Mouse (Mus musculus): ENCODE data around the gene Ak1. TPM values are rescaled to one million over a fixed set of nuclear protein-coding genes. Genes with fewer than 3 reads are reported as not detected.

Ak1 gene
- total and polyA plus RNA-seq, 3 experiments: 1.4 to 3.9 (median 1.5) TPM

- no peaks in the 10 kb centered on the region for H3K27me3 ChIP-seq (replicated peaks)
- no peak overlapping the region for H3K4me3 ChIP-seq (replicated peaks in 1 of 3; ENCODE audit: low read depth in 2 of 3, low read length in 2 of 3, poor library complexity in 1 of 3)
- 0 out of 2 replicates have a peak overlapping the region, but pooled peaks have one; percentile 2 for H3K9ac ChIP-seq (ENCODE audit: insufficient read depth, low read depth)
- peak overlapping the region; percentile 4 for H3K4me2 ChIP-seq (ENCODE audit: insufficient read depth, low read depth, poor library complexity, severe bottlenecking)
- TF ChIP-seq ETS1 (conservative IDR thresholded peaks at IDR 0.05; ENCODE audit: low read depth, low read length) (peak; percentile 70), E2F4 (IDR thresholded peaks at IDR 0.05; ENCODE audit: insufficient replicate concordance, low read depth, low read length) (no peak), RCOR1 (conservative IDR thresholded peaks at IDR 0.05; ENCODE audit: low read depth, low read length) (no peak), IRF4 (IDR thresholded peaks at IDR 0.05; ENCODE audit: low read depth, low read length) (peak; percentile 47; the same call in 1 of the 2 replicates), EP300 (IDR thresholded peaks at IDR 0.05; ENCODE audit: low read length) (no peak; the same call in 1 of the 2 replicates), ELF1 (IDR thresholded peaks at IDR 0.05; ENCODE audit: low read depth, low read length) (no peak), PAX5 (IDR thresholded peaks at IDR 0.05; ENCODE audit: low read length) (no peak), GABPA (IDR thresholded peaks at IDR 0.05; ENCODE audit: insufficient replicate concordance, low read depth, low read length) (no peak), POLR2A (IDR thresholded peaks at IDR 0.05; ENCODE audit: low read depth, low read length) (peak; percentile 18; the same call in 1 of the 2 replicates), TCF12 (IDR thresholded peaks at IDR 0.05; ENCODE audit: low read depth, low read length) (peak; percentile 37; the same call in 1 of the 2 replicates), CHD1 (IDR thresholded peaks at IDR 0.05; ENCODE audit: low read depth, low read length) (no peak), ZKSCAN1 (IDR thresholded peaks at IDR 0.05; ENCODE audit: borderline replicate concordance, low read depth, low read length) (no peak), BHLHE40 (IDR thresholded peaks at IDR 0.05; ENCODE audit: low read depth, low read length) (peak; percentile 58), UBTF (IDR thresholded peaks at IDR 0.05; ENCODE audit: low read depth, low read length) (0 out of 2 replicates have a peak, but pooled peaks have one; percentile 48), POLR2AphosphoS2 (IDR thresholded peaks at IDR 0.05; ENCODE audit: low read depth, low read length) (no peak), TBP (conservative IDR thresholded peaks at IDR 0.05; ENCODE audit: low read depth, low read length) (0 out of 2 replicates have a peak, but pooled peaks have one; percentile 35), HCFC1 (IDR thresholded peaks at IDR 0.05; ENCODE audit: low read depth, low read length) (no peak), MEF2A (IDR thresholded peaks at IDR 0.05; ENCODE audit: borderline replicate concordance, low read depth, low read length) (no peak)
- dilution Hi-C loops (cut with MboI; ENCODE audit: extremely low pct_ligation_motif_present, extremely low pct_unique_long_range_greater_than_20kb, low sequenced_read_pairs) (no loop called here), in situ Hi-C loops (cut with MboI; ENCODE audit: low pct_ligation_motif_present, low pct_unique_long_range_greater_than_20kb, low sequenced_read_pairs) (no loop called here)
- peaks cover 20 to 48% of the 10 kb centered on the region in 2 experiments for H3K4me1 ChIP-seq (ENCODE audit: control insufficient read depth in 1 of 2, insufficient read depth in 2 of 2)
- no peaks in the 10 kb centered on the region for H3K36me3 ChIP-seq (replicated peaks in 1 of 2; ENCODE audit: control insufficient read depth in 1 of 2, insufficient read depth in 1 of 2, low read length in 1 of 2)
- peak; percentile 77 for DNase-seq (ENCODE audit: extremely low read depth)
- no peaks in the 10 kb centered on the region for H3K9me3 ChIP-seq (replicated peaks; ENCODE audit: low read length)
- H3K27ac ChIP-seq (ENCODE audit: insufficient read depth, low read depth): peak overlapping the region; percentile 35
- H3K79me2 ChIP-seq (replicated peaks; ENCODE audit: control insufficient read depth, extremely low read depth, insufficient read depth, poor library complexity, severe bottlenecking): no peaks in the 10 kb centered on the region
Measured at GRCm38 (mm10) chr2:32665345-32665744, 43.8 kb downstream of the Ak1 start.

- Histone ChIP-seq H3K4me3 (replicated peaks in 1 of 3; ENCODE audit: low read depth in 2 of 3, low read length in 2 of 3, poor library complexity in 1 of 3) (peak overlapping the region in 1 of 3 experiments; percentile 23), H3K9ac (ENCODE audit: insufficient read depth, low read depth) (0 out of 2 replicates have a peak overlapping the region, but pooled peaks have one; percentile 2), H3K27me3 (replicated peaks) (no peaks in the 10 kb centered on the region), H3K36me3 (replicated peaks in 1 of 2; ENCODE audit: control insufficient read depth in 1 of 2, insufficient read depth in 1 of 2, low read length in 1 of 2) (no peaks in the 10 kb centered on the region), H3K9me3 (replicated peaks; ENCODE audit: low read length) (no peaks in the 10 kb centered on the region), H3K79me2 (replicated peaks; ENCODE audit: control insufficient read depth, extremely low read depth, insufficient read depth, poor library complexity, severe bottlenecking) (no peaks in the 10 kb centered on the region), H3K27ac (ENCODE audit: insufficient read depth, low read depth) (peak overlapping the region; percentile 35; the same call in 1 of the 2 replicates), H3K4me2 (ENCODE audit: insufficient read depth, low read depth, poor library complexity, severe bottlenecking) (peak overlapping the region; percentile 4; the same call in 1 of the 2 replicates), H3K4me1 (ENCODE audit: control insufficient read depth in 1 of 2, insufficient read depth in 2 of 2) (peaks cover 20 to 47% of the 10 kb centered on the region in 2 experiments)
- dilution Hi-C loops (cut with MboI; ENCODE audit: extremely low pct_ligation_motif_present, extremely low pct_unique_long_range_greater_than_20kb, low sequenced_read_pairs) (no loop called here), in situ Hi-C loops (cut with MboI; ENCODE audit: low pct_ligation_motif_present, low pct_unique_long_range_greater_than_20kb, low sequenced_read_pairs) (no loop called here)
- DNase-seq (ENCODE audit: extremely low read depth): peak; percentile 62
- TF ChIP-seq GABPA (IDR thresholded peaks at IDR 0.05; ENCODE audit: insufficient replicate concordance, low read depth, low read length): no peak
- TF ChIP-seq MAFK (IDR thresholded peaks at IDR 0.05; ENCODE audit: insufficient replicate concordance, low read length): no peak
- 0 out of 2 replicates have a peak, but pooled peaks have one; percentile 28 for TF ChIP-seq MXI1 (IDR thresholded peaks at IDR 0.05; ENCODE audit: low read depth, low read length)
- no peak for TF ChIP-seq EP300 (IDR thresholded peaks at IDR 0.05; ENCODE audit: low read length)
- no peak for TF ChIP-seq JUND (conservative IDR thresholded peaks at IDR 0.05; ENCODE audit: low read depth, low read length)
- 0 out of 2 replicates have a peak, but pooled peaks have one; percentile 6 for TF ChIP-seq NELFE (IDR thresholded peaks at IDR 0.05; ENCODE audit: low read depth, low read length)
- TF ChIP-seq RCOR1 (conservative IDR thresholded peaks at IDR 0.05; ENCODE audit: low read depth, low read length): no peak
- 0 out of 2 replicates have a peak, but pooled peaks have one; percentile 33 for TF ChIP-seq SIN3A (IDR thresholded peaks at IDR 0.05; ENCODE audit: low read length)
- TF ChIP-seq HCFC1 (IDR thresholded peaks at IDR 0.05; ENCODE audit: low read depth, low read length): no peak
- peak; percentile 43; the same call in 1 of the 2 replicates for TF ChIP-seq CHD2 (IDR thresholded peaks at IDR 0.05; ENCODE audit: low read length)
Measured at GRCm38 (mm10) chr2:32665853-32666252, 44.3 kb downstream of the Ak1 start.

Data from CH12.LX (cell line).